Mouse (Mus musculus): ENCODE data around the gene Ccdc146.
A peak's percentile ranks its signal among the peaks of the same experiment; 100 is the strongest.

The Ccdc146 gene

DNA sequence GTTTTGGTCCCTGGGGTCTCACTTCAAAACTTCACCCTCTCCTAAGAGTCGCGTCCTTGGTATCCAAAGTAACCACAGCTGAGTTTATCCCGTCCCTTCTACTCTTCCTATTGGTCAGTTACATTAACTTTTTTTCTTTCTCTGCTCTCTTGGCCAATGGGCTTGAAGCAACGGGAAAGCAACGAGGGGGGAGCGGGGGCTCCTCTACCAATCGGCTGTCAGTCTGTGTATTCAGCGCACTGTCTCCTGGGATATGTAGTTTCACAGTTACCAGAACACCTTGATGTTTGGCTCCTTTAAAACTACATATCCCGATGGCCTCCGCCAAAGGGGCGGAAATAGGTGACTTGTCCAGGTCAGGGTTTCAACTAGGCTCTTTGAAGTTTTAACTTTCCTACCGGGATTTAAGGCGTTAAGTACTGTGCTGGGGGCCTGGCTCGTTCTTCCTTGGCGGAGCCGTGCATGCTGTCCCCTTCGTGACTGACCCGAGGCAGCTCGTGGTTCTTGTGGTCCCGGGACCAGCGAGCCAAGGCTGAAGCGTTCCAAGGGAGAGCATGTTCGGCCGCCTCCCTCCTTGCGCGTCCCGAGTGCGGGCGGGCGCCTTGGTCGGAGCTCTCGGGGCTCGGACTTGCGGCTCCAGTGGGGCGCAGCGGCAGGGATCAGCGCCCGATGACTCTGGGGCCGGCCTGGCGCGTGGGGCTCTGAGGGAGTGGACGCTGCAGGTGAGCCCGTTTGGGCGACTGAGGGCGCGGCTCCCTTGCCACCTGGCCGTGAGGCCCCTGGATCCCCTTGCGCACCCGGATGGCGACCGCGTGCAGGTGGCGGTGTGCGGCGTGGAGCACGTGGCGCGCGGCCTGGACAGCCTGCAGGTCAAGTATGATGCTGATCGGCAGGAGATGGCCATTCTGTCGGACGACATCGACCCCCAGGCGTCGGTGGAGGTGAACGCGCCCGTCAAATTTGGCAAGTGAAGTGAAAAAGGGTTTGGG is at the start of gene Ccdc146, which contains the start of gene Fam185a:
Gene Ccdc146 (minus strand): TSS at position 64 of the 989 bp plus-strand sequence.
Gene Fam185a (plus strand): TSS at position 345 of the 989 bp plus-strand sequence.
- ATAC-seq (ENCODE audit: insufficient number of reproducible peaks, low FRiP score, low TSS enrichment) = peak; percentile 99

DNA sequence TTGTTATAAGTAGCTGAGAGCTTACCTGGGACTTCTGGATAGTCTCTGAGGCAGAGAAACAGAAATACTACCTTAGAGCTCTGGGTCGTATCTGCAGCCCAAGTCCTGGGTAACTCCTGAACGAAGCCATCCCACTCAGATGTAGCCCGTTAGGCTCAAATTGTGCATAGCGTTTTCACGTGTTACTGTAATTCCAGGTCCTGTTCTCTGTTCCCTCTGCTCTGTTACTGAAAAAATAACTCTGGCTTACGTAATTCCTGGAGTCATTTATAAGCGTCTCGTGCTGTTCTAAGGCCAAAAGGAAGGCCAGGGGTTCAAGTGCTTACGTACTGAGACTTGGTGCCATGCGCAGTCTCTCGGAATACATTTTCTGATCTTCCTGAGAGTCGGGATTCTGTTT is 43.6 kb upstream of the Ccdc146 start:
- ATAC-seq (ENCODE audit: insufficient number of reproducible peaks, low FRiP score, low TSS enrichment) = no peak

DNA sequence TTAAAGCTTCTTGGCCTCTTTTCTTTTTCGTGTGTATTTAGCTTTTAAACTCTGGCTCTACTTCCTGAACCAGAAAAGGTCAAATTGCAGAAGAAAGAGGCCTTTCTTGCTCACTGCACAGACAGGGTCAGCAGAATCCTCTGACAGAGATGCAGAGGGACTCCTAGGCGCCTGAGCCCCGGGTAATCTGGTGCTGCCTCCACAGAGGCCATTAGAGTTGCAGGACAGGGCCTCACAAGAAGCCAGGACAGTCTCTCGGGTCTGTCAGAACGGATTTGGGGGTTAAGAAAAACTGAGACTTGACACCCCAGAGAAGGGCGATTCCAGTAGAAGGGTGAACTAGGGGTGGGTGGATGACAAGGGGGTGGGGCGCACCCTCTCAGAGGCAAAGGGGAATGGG is 42.9 kb upstream of the Ccdc146 start:
- no peak for ATAC-seq (ENCODE audit: insufficient number of reproducible peaks, low FRiP score, low TSS enrichment)

DNA sequence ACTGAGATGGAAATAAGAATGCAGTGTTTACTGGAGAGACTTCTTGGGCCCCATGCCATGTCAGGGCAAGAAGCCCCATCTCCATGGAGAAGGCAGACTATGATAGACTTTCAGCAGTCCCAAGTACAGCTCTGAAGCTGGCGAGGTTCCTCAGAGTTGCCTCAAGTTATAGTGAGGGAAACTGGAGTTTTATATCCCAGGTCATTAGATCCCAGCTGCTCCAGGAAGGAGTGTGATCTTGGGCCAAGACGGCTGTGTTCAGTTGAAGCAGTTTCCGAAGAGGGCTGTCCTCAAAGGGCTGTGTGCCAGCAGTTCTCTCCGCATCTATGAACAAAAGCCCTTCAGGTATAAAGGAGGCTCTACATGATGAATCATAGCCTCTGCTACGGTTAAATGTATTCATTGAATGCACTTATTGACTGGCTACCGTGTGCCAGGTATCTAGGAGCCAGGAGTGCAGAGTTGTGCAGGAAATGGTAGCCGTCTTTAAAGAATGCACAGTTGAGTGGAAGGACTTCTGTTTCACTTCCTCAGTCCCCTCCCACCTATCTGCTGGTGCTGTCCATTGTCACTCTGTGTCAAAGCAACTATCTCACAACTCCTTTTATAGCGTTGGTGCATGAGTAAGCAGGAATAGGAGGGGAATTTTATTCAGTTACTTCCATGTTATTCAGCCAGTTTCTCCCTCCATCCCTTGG is 16.5 kb upstream of the Ccdc146 start:
- ATAC-seq (ENCODE audit: insufficient number of reproducible peaks, low FRiP score, low TSS enrichment) = no peak

DNA sequence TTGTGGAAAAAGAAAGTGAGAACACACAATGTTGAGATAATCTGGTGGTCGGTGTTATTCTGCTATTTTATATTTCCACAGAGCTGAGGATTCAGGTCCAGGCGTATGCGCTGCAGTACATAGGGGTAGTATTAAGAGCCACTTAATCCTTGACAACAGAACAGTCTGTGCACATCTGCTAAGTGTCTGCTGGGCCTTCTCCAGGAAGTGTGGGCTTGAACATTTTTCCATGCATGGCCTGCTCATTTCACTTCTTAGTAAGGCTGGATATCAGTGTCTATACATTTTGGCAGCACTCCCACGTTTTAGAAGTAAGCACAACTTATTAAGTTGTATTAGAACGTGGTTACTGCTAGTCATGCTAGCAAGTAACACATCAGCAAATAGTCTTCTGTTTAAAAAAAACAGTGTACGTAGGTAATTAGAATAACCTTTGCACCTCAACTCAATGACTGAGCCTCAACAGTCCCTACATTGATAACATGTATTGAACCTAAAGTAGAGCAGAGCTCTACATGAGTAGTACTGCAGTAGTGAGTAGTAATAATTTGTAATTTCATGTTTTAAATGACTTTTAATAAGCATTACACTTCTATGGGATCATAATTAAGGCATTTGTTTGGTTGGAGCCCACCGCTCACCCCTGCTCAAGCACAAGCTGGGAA is 15.1 kb upstream of the Ccdc146 start:
- ATAC-seq (ENCODE audit: insufficient number of reproducible peaks, low FRiP score, low TSS enrichment) = no peak

DNA sequence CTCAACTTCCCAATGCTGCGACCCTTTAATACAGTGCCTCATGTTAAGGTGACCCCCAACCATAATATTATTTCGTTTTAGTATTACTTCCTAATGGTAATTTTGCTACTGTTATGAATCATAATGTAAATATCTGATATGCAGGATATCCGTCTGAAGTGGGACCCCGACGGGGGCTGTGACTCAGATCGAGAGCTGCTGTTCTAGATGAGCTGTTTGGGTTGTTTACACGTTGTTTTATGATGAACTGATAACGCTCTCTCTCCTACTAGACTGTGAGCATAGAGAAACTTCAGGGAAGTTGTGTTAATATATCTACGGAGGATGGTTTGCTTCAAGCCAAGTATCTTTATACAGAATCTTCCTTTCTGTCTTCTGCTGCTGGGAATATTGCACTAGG is 14.0 kb upstream of the Ccdc146 start:
- ATAC-seq (ENCODE audit: insufficient number of reproducible peaks, low FRiP score, low TSS enrichment) = no peak

DNA sequence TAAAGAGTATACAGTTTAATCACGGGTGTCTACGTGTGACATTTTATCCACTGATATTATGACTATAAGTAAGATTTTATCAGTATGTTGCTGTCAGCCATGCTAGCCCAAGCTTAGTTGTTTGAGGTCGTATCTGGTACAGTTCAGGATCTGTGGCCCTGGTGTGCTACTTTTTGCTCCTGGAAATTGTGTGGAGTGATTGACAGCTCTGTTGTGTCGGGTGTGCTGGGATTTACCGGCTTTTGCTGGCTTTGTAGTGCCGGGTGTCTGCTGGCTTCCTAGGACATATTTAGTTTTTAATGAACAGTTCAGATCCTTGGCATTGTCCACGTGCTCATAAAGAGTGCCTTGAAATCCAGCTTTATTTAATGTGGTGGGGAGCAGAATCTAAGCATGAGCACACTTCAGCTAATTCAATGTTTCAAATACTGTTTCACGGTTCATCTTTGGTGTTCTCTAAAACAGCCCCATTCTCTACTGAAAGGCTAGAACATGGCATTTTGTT is 12.0 kb upstream of the Ccdc146 start:
- ATAC-seq (ENCODE audit: insufficient number of reproducible peaks, low FRiP score, low TSS enrichment) = no peak

DNA sequence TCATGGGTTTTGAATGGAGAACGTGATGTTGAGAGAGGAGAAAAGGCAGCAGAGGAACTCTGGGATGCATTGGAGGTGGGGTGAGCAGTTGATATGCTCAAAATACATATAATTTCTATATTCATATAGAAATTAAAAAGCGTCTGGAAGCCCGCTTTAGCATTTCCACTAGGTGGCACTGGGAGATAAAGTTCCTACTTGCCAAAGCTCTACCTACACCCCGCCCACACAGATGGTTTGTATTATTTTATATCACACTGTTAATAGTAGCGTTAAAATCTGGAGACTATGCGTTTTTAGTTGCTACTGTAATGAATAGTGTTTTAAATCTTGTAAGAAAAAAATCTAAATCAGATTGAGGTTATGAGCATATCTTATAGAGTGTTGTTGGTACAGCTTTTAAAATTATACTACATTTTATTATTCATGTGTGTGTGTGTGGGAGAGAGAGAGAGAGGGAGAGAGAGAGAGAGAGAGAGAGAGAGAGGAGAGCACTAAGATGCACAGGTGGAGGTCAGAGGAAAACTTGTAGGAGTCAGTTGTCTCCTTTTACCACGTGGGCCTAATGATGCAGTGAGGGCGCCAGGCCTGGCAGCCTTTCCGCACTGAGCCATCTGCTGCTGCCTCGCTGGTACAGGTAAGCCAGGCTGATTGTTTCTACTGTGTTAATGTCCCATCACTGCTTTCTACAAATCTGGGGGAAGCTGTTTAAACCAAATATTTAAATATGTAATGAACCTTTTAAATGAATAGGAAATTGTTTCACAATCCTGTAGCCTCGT is 9.9 kb upstream of the Ccdc146 start:
- ATAC-seq (ENCODE audit: insufficient number of reproducible peaks, low FRiP score, low TSS enrichment) = peak; percentile 95

DNA sequence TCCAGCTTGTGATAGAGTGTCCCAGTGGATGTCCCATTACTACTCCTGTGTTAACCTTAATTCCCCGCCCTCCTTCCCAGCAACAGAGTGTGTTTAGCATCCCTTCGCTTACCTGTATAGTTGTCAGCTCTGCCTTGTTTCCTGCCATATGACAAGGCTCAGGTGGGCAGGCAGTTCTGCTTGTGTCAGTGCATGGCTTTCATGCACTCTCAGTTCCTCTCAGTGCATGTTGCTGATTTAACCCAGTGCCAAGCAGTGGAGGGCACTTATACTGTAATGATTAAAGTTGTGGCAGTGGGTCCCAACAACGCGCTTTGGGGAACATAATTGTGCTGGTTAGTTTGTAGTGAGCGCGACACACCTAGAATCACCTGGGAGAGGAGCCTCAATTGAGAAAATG is 2.2 kb upstream of the Ccdc146 start:
- ATAC-seq (ENCODE audit: insufficient number of reproducible peaks, low FRiP score, low TSS enrichment) = no peak

DNA sequence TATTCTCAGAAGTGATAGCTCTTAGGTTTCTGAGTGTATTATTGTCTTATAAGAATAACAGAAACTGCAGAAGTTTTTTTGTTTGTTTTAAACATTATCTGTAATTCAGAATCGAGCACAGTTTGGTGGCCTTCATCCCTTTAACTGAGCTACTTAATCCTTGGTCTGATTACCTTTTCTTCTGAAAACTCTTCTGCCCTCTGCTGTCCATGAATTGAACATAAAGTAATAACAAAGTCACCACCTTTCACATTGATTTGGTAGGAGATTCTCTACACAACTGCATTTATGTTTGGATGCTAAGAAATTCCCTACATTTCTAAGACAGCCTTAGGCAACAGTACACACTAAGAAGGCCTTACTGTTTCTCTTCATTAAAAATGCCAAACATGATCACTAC is 3.9 kb downstream of the Ccdc146 start:
- no peak for ATAC-seq (ENCODE audit: insufficient number of reproducible peaks, low FRiP score, low TSS enrichment)

DNA sequence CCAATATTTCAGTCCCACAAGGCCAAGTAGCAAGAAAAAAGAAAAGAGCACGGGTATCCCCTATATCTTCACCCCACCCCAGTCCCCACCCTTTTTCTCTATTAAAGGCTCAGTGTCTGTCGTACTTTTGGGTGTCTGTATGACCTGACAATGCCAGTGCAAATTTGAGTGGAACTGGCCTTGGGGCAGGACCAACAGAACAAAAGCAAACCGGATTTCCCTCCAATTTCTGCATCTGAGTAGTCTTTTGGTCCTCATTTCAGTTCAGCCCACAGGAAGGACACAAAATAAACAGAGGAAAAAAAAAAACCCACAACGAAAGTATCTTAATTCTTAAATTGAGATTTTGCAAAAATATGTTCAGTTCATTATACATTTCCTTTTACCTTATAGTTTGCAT is 5.9 kb downstream of the Ccdc146 start:
- ATAC-seq (ENCODE audit: insufficient number of reproducible peaks, low FRiP score, low TSS enrichment) = no peak

DNA sequence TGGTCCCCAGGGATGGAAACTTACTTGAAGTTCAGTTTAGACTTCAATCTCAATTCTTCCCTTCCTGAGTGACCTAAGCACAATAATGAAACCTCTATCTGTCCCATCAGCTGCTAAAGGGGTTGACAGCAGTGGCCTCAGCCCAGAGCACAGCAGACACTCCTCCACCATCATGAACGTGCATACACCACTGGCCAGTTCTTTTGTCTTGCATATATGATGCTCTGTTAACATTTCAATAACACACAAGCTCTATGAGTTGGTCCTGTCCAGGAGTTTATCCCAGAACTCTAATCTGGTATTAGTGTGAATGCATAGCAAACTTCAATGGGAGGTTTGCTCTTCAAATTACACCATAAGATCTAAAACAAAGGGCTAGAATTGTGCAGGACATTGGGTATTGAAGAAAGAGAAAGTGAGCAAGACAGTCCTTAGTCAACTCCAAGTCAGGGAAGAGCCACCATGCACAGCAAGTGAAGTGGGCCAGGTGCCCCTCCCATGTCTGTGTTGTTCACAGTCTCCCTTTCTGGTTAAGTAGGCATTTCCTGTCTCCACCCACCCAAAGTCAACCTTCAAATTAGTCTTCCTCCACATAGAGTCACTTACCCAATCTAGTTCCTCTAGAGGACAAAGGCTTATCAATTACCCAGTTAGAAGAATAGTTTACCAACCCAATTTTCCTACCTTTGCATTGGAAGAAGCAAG is 10.2 kb downstream of the Ccdc146 start:
- ATAC-seq (ENCODE audit: insufficient number of reproducible peaks, low FRiP score, low TSS enrichment) = no peak

DNA sequence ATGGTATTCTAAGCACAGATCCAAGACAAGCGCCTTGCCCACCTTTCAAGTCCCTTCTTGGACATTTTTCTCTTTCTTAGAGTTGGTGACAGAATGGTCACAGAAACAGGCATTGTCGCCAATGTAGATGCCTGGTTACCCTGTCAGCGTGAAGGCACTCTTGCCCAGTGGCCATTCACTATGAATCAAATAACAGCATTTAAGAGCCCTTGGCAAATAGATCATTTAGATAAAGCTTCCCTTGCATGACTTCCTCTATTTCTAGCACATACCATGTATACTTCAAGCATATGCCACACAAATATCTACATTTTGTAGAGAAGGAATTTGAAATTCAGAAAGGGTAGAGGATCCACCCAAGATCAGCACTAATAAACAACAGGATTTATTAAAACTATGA is 11.2 kb downstream of the Ccdc146 start:
- no peak for ATAC-seq (ENCODE audit: insufficient number of reproducible peaks, low FRiP score, low TSS enrichment)

DNA sequence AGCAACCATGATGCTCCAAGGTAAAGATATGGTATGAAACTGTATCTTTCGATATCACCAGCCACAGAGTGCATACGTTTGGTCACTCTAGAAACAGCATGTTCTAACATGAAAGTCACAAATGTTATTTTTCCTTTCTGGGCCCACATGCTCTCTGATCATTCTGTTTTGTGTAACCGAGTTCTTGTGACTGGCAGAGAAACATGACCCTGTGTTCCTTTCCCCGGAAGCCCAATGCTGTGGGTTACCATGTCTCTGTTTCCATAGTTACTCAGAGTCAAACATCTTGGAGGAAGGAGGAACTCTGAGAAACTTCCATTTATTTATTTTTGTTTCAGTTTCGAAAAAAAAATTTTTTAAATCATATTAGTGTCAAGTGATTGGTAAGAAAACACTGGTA is 12.4 kb downstream of the Ccdc146 start:
- no peak for ATAC-seq (ENCODE audit: insufficient number of reproducible peaks, low FRiP score, low TSS enrichment)

DNA sequence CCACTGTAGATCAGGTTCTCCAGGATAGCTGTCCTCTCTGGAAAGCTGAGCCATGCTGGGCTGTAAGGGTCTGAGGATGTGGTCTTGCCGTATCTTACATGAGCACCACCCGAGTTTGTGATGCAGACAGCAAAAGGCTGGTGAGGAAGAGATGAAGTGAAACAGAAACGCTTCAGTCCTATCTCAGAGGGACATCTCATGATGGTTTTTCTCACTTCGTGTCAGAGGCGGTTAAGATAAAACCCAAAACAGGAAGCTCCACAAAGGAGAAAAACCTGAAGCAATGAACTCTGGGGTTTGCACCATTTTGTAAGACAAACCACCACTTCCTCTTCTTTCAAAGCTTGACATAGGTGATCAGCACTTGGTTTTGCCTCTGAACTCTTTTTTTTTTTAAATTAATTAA is 13.2 kb downstream of the Ccdc146 start:
- ATAC-seq (ENCODE audit: insufficient number of reproducible peaks, low FRiP score, low TSS enrichment) = no peak

DNA sequence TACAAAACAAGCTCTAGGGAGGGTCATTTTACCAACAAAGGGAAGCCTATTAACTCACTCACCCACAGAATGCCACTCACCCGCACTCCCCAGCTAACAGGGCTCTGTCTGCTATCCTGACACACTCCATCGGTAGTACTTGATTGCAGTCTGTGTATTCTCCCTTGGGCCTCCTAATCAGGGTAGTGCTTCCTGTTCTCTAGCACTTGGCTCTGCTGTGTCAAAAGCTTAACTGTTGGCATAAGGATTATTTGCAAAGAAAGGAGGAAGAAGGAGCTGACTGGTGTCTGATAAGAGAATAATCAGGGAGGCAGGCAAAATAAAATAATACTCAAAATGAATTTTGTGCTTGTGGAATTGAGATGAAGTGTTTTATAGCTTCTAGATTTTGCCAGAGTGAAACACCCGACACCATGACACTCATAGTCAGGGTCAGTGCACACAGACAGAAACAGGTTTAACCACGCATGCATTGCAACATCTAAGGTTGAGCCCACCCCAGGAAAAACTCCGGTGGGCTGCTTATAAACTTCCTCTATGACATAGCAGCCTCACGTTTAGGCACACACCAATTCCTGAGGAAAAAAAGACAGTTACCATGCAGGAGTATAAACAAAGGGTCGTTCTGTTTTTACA is 29.2 kb downstream of the Ccdc146 start:
- no peak for ATAC-seq (ENCODE audit: insufficient number of reproducible peaks, low FRiP score, low TSS enrichment)

DNA sequence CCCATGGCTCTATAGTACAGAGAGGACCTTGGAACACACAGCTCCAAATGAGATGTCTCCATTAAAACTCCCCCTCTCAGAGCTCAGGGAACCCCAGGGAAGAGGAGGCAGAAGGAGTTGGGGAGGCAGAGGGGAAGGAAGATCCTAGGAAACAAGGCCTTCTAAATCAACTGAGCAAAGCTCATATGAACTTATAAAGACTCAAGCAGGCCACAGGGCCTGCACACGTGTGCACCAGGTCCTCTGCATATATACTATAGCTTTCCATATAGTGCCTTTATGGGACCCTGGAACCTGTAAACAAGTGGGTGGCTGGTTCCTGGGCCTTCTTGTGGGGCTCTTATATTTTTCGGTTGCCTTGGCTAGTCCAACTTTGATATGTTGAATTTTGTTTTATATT is 29.9 kb downstream of the Ccdc146 start:
- no peak for ATAC-seq (ENCODE audit: insufficient number of reproducible peaks, low FRiP score, low TSS enrichment)

DNA sequence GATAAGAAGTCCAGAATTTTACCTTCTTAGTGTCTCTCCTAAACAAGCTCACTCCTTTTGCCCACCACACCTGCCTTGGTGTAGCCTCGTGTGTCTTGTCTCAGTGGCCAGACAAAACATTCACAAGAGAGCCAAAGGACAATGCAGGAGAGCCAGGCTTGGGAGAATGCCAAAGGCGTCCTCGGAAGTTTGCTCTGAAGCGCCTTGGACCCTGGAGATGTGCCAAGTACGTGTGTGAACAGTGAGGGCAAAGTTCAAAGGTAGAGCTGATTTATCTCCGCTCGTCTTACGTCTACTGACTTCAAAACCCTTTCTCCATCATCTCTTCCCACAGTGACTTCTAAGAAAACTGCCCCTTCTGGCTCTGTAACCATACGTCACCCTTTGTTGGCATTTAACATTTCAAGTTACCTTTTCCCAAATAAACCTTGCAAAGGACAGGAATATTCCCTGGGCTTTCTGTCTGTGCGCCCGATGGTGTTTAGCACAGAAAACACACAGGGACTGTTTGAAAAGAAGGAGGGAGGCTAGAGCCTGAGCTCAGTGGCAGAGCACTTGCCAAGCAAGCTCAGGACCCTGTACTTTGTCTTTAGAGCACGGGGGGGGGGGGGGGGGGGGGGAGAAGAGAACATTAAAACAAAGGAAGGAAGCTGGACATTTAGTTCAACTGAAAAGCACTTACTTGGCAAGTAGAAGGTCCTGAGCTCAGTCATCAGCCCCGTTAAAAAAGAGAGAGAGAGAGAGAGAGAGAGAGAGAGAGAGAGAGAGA is 32.7 kb downstream of the Ccdc146 start:
- no peak for ATAC-seq (ENCODE audit: insufficient number of reproducible peaks, low FRiP score, low TSS enrichment)

All from cerebellum, adult (tissue).